Comparison of ENCODE assay signal across 8 mouse cellular contexts in genomic region chr3:118562311-118562671, GRCm38 (mm10). TPM values are rescaled to one million over a fixed set of nuclear protein-coding genes. Genes with fewer than 3 reads are reported as not detected.
DNase-seq lines count a peak whose midpoint lies in the region; ATAC-seq and TF ChIP-seq lines count a peak whose summit lies in the region.

No protein-coding gene starts in this region.

- no peak for TF ChIP-seq CTCF in C2C12 (IDR thresholded peaks at IDR 0.05; ENCODE audit: control insufficient read depth, insufficient read depth, insufficient read length)

- 0% methylated on average over 17 of the region's 18 CpGs for whole genome bisulfite sequencing in forebrain, embryonic 15.5 days
- WGBS in limb, embryonic 13.5 days, result 2% methylated on average over 17 of the region's 18 CpGs
- WGBS in neural tube, embryonic 14.5 days, result 1% methylated on average over 18 of the region's 18 CpGs

- peak; percentile 34 for DNase-seq in embryo, embryonic 10 days (ENCODE audit: low spot score)
- no peak for DNase-seq in embryo, embryonic 11 days
- DNase-seq in right cerebral cortex, postnatal 36 days (ENCODE audit: low spot score in 2 of 2), result no peak

- H3K27ac ChIP-seq in forebrain, embryonic 15.5 days (replicated peaks), result no peak overlapping the region
- H3K27ac ChIP-seq in limb, embryonic 13.5 days, result no peak overlapping the region
- H3K27ac ChIP-seq in neural tube, embryonic 14.5 days (ENCODE audit: low read depth, low read length), result no peak overlapping the region

- no peak for ATAC-seq in forebrain, embryonic 15.5 days (replicated peaks)
- ATAC-seq in limb, embryonic 13.5 days (ENCODE audit: low FRiP score, low read depth), result peak; percentile 84; the same call in 1 of the 2 replicates
- ATAC-seq in neural tube, embryonic 14.5 days (ENCODE audit: low read depth), result no peak; the same call in 1 of the 2 replicates
- no peak for ATAC-seq in CD4-positive, CD25-positive, alpha-beta regulatory T cell, adult 4 months

- peak overlapping the region; percentile 31 for H3ac ChIP-seq in C2C12 (ENCODE audit: control insufficient read depth, insufficient read length, low read depth)

- H3K4me1 ChIP-seq in forebrain, embryonic 15.5 days, result no peaks in the 10 kb centered on the region
- 0 out of 2 replicates have a peak, but pooled peaks cover 3% of the 10 kb centered on the region for H3K4me1 ChIP-seq in limb, embryonic 13.5 days
- H3K4me1 ChIP-seq in neural tube, embryonic 14.5 days (ENCODE audit: control insufficient read depth, insufficient read depth, low read length), result 0 out of 2 replicates have a peak, but pooled peaks cover 3% of the 10 kb centered on the region

- no peaks in the 10 kb centered on the region for H3K27me3 ChIP-seq in C2C12 (ENCODE audit: control insufficient read depth, insufficient read depth, insufficient read length)
- H3K27me3 ChIP-seq in forebrain, embryonic 15.5 days, result no peaks in the 10 kb centered on the region
- H3K27me3 ChIP-seq in limb, embryonic 13.5 days, result no peaks in the 10 kb centered on the region
- no peaks in the 10 kb centered on the region for H3K27me3 ChIP-seq in neural tube, embryonic 14.5 days (ENCODE audit: control insufficient read depth, insufficient read depth, low read length)

- peak overlapping the region; percentile 23 for H3K4me3 ChIP-seq in C2C12 (ENCODE audit: insufficient read depth, poor library complexity, severe bottlenecking)
- H3K4me3 ChIP-seq in forebrain, embryonic 15.5 days, result peak overlapping the region; percentile 50
- H3K4me3 ChIP-seq in limb, embryonic 13.5 days, result peak overlapping the region; percentile 72
- peak overlapping the region; percentile 53 for H3K4me3 ChIP-seq in neural tube, embryonic 14.5 days (ENCODE audit: low read depth, low read length)

- H3K36me3 ChIP-seq in C2C12 (ENCODE audit: control insufficient read depth, insufficient read depth), result no peaks in the 10 kb centered on the region
- H3K36me3 ChIP-seq in forebrain, embryonic 15.5 days, result no peaks in the 10 kb centered on the region
- no peaks in the 10 kb centered on the region for H3K36me3 ChIP-seq in limb, embryonic 13.5 days
- H3K36me3 ChIP-seq in neural tube, embryonic 14.5 days (ENCODE audit: control insufficient read depth, insufficient read depth, low read length), result no peaks in the 10 kb centered on the region

- peak overlapping the region; percentile 67 for H3K4me2 ChIP-seq in forebrain, embryonic 15.5 days (replicated peaks)
- peak overlapping the region; percentile 84 for H3K4me2 ChIP-seq in limb, embryonic 13.5 days (replicated peaks)
- peak overlapping the region; percentile 80 for H3K4me2 ChIP-seq in neural tube, embryonic 14.5 days (ENCODE audit: low read depth, low read length)

- H3K79me3 ChIP-seq in C2C12 (ENCODE audit: low read depth), result no peaks in the 10 kb centered on the region

- peak overlapping the region; percentile 37 for H3K9ac ChIP-seq in forebrain, embryonic 15.5 days (replicated peaks)
- H3K9ac ChIP-seq in limb, embryonic 13.5 days, result peak overlapping the region; percentile 77
- H3K9ac ChIP-seq in neural tube, embryonic 14.5 days (replicated peaks; ENCODE audit: low read depth, low read length), result peak overlapping the region; percentile 49

- H3K9me3 ChIP-seq in forebrain, embryonic 15.5 days, result no peaks in the 10 kb centered on the region
- H3K9me3 ChIP-seq in limb, embryonic 13.5 days, result no peaks in the 10 kb centered on the region
- H3K9me3 ChIP-seq in neural tube, embryonic 14.5 days (ENCODE audit: control insufficient read depth, low read length), result no peaks in the 10 kb centered on the region

- H3K79me2 ChIP-seq in C2C12 (ENCODE audit: control insufficient read depth, insufficient read depth), result no peaks in the 10 kb centered on the region

TF ChIP-seq in C2C12, 6 proteins besides CTCF, POLR2A, EP300 and RAD21:
- no peak for TF ChIP-seq USF1 (IDR thresholded peaks at IDR 0.05; ENCODE audit: low read depth)
- TF ChIP-seq CEBPB (IDR thresholded peaks at IDR 0.05; ENCODE audit: low read depth), result no peak
- TF ChIP-seq FOSL1 (IDR thresholded peaks at IDR 0.05; ENCODE audit: insufficient read depth, low read length, poor library complexity, severe bottlenecking), result no peak
- TF ChIP-seq MYOG (IDR thresholded peaks at IDR 0.05; ENCODE audit: control insufficient read depth, extremely low read depth, insufficient read length), result no peak
- no peak for TF ChIP-seq MYOD1 (IDR thresholded peaks at IDR 0.05; ENCODE audit: control insufficient read depth, insufficient read length, low read depth)
- TF ChIP-seq MAX (IDR thresholded peaks at IDR 0.05), result no peak

RNA-seq across cellular contexts. Expression of gene Dpyd, which starts 0.4 kb away (rescaled TPM):
- polyA plus RNA-seq in C2C12 (2012; fragmentation: generic; extraction: Trizol), result 0.60 TPM
- polyA plus RNA-seq in forebrain, embryonic 15.5 days (2015; fragmentation: Nextera tagmentation; extraction: Ambion mirVana), result 4.7 and 6.6 TPM in 2 replicates
- 9.1 and 10.6 TPM in 2 replicates for polyA plus RNA-seq in limb, embryonic 13.5 days (2015; fragmentation: Nextera tagmentation; extraction: Ambion mirVana)
- polyA plus RNA-seq in neural tube, embryonic 14.5 days (2014; fragmentation: Nextera tagmentation; extraction: Ambion mirVana), result 10.1 and 10.2 TPM in 2 replicates
- polyA plus RNA-seq in CD4-positive, CD25-positive, alpha-beta regulatory T cell, adult 4 months (2017; shearing (Covaris generic)), result not detected
